Mouse (Mus musculus) cerebellum, postnatal 25 days (tissue): ENCODE data around the gene Tapbpl.

Experiments used
- DNase-seq, 2 experiments: peaks; one replicate each; pipeline ENCODE4 v3.0.0; 2021; ENCODE audit warnings: mixed read lengths in 2 of 2

Gene Tapbpl

GRCm38 (mm10) chr6:125239547-125239946 is 7.9 kb upstream of the Tapbpl start:
- no peak for DNase-seq

DNA sequence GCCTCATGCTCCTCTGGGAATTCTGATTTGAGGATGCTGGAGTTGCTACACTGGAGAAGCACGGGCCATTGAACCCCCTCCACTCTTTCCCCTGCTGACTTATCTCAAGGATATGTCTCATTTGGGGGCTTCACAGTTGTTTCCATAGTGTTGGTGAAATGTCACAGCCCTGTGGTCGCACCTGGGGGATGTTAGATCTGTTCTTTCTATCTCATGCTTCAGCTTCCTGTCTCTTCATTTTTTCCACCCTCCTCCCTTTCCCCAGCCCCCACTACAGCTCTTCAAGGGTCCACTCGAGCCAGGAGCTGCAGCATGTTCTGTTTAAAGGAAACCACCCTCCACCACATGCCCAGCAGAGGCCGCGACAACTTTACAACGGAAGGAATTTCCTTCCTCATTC is 6.7 kb upstream of the Tapbpl start:
- no peak for DNase-seq

- no peak for DNase-seq
These were observed 5.8 kb upstream of the Tapbpl start for GRCm38 (mm10) chr6:125237421-125237820.

DNA sequence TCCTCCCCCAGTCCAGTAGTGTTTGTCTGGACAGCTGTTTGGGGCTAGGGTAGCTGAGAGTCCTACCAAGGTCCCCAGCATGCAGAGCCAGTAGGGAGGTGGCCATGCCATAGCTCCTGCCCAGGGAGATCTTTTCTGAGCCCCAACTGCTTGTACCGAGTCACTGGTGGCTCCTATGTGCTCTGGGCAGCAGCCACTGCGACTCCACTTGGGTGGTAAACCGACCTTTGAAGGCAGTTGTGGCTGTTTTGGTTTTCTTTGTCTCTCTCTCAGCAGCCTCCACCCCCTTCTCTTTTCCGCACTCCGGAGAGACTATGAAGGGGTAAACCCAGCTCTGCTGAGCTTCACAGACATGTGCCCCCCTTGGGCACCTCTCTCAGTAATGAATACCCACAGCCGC is 5.1 kb upstream of the Tapbpl start, which contains the start of gene Cd27:
Gene Cd27, minus strand, starts transcription at position 229 of the 400 bp plus-strand sequence.
- DNase-seq, result no peak

DNA sequence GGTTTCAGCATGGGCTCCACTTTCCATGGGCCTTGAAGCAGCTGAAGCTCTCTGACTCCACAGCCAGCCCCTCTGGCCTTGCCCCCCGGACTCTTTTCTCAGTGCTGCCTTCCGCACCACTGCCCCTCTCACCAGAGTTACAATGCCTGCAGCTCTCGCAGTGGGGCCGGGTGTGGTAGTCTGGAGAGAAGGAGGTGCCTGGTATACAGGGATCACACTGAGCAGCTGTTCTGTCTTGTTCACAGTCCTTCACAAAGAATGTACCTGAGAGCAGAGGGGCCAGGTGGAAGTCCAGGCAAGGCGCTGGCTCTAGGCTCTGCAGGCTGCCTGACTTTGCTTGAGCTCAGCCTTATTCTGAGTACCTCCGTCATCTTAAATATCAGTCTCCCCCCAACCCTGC is 4.7 kb upstream of the Tapbpl start:
- DNase-seq, result no peak

- DNase-seq, result no peak
These were observed 2.8 kb upstream of the Tapbpl start for GRCm38 (mm10) chr6:125234520-125234828.

DNA sequence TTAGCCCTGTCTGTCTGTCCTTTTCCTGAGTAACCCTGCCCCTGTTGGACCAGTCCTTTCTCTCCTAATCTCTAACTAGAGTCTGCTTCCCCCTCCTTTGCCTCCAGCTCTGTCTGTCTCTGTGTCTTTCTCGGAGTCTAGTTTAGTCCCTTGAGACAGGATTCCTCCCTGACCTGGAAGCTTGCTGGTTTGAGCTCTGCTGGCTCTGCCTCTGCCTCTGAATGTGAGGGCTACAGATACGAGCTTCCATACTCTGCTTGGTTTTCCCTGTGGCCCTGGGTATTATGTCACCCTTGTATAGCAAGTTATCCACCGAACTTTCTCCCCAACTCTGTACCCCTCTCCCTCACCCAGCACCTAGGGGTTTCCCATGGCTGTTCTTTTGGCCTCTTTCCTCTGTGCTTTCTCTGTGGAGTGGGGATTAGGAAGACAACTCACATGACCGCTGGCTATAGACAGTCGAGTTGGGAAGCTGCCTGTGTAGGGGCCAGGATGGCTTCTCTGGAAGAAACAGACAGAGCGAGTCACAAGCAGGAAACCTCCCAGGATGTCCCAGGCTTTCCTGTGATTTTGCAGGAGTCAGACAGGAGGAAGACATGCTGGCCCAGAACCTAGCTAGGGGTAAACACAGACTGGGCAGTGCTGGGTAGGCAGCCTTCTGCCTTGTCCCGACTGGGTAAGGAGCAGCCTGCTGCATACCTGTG is 2.3 kb upstream of the Tapbpl start:
- DNase-seq, result no peak

GRCm38 (mm10) chr6:125232516-125232915 is 856 bp upstream of the Tapbpl start:
- DNase-seq, result no peak

- peak in 1 of 2 experiments; percentile 26 for DNase-seq
These were observed 381 bp upstream of the Tapbpl start for GRCm38 (mm10) chr6:125232045-125232437.

DNA sequence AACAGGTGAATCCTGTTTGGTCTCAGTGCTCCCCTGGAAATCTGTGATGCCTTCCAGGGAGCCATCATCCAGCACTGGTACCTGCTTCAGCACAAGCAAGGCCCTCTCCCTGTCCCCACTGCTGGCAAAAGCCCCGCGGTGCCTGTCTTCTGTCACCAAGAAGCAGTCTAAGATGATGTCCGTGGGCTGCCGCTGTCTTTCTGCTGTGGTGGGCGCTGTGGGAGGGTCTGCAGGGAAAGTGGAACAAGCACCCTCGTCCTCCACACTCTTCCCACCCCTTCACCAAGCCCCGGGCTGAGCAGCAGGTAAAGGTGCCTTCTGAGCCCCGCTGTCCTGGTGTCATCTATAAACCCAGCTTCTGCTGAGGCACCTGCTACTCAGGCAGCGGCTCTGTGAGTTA is 1.1 kb downstream of the Tapbpl start:
- peak; percentile 16 to 19 for DNase-seq

DNA sequence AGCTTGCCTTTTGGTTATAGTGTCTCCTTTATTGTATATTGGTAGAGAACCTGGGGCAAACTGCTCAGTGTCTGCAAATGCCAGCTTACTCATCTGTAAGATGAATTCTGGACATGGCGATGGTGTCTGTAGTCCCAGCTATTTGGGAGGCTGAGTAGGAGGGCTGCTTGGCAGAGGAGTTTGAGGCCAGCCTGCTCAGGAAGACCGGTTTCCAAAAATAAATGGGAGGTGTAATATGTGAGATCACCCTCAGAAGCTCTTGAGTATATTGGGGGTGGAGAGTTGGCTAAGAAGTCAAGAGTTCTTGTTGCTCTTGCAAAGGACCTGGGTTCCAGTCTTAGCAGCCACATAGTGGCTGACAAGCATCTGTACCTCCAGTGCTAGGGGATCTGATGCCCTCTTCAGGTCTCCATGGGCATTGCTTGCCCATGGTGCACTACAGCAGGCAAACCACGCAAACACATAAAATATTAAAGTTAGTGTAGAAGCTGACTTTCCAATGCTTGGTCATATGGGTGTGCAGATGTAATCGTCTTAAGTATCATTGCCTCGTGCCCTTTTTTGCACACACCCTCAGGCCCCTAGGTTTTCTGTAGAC is 6.0 kb downstream of the Tapbpl start:
- DNase-seq, result peak in 1 of 2 experiments; percentile 51

DNA sequence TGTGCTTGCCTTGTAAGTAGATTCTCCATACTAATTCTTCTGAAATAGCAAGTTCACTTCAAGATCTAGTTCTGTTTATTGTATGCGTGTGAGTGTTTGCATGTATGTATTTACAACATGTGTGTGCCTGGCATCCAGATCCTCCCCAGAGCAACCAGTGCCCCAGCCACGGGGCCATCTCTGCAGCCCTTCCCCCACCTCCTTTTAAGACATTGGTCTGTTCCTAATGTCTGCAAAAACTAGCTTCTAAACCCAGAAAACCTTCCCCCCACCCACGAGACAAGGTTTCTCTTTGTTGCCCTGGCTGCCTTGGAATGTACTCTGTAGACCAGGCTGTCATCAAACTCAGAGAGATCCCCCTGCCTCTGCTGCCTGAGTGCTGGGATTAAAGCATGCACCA is 9.1 kb downstream of the Tapbpl start:
- no peak for DNase-seq

DNA sequence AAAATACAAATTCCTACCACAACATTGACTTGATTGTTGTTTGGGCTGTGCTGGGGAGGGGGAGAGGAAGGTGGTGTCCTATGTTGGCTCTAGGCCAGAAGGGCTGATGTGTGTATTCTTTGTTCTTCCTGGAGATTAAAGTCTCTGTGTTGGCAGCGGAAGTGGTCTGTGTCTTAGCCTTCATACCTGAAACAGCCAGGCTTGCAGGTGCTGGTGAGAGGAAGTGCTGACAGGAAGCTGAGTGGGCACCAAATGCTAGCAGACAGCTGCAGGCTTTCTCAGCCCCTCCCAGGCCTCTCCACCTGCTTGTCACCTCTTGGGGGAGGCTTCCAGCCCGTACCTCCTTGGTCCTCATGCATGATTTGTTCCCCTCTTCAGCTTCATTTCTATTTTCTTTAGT is 9.5 kb downstream of the Tapbpl start:
- DNase-seq, result no peak

DNA sequence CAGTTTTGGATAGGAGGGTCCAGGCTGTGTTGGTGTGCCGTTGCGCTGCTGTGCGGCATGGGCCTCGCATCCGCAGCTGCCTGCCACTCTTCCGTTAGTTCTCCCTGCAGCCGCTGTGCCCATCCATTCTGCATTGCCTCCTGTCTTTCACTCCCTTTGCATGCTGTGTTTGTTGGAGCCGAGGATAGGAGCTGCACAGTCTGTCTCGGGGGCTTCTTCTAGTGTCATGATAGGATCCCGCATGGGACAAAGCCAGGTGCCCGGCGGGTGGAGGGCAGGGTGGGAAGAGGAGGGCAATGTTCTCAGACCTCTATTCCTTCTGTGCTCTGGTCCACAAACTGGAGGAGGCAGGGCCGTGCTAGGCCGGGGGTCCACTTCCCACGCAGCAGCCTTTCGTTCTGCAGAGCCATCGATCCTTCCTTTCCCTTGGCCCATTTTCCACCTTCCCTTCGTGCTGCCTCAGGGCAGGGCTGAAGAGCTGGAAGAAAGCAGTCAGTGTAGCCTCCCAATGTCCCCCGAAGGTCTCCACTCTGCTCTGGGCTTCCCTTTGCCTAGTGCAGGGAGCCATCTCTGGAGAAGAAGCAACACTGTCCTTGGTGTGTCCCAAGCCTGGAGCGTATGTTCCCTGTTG is 10.4 kb downstream of the Tapbpl start:
- DNase-seq, result no peak

DNA sequence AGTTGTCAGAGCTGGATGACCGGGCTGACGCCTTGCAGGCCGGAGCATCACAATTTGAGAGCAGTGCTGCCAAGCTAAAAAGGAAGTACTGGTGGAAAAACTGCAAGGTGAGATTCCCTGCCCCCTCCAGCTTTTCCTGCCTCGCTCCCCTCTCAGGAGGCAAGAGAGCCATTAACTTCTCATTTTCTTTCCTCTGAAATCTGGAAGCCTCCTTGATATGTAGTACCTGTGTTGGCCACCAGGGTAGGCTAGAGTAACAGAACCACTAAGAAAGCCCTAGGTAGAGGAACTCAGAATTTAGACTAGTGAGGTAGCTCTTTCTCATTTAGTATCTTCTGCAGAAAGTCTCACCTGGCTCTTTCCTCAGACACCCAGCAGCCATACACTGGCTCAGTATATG is 12.7 kb downstream of the Tapbpl start:
- peak; percentile 57 to 74 for DNase-seq

- no peak for DNase-seq
These were observed 13.8 kb downstream of the Tapbpl start for GRCm38 (mm10) chr6:125217899-125218298.

DNA sequence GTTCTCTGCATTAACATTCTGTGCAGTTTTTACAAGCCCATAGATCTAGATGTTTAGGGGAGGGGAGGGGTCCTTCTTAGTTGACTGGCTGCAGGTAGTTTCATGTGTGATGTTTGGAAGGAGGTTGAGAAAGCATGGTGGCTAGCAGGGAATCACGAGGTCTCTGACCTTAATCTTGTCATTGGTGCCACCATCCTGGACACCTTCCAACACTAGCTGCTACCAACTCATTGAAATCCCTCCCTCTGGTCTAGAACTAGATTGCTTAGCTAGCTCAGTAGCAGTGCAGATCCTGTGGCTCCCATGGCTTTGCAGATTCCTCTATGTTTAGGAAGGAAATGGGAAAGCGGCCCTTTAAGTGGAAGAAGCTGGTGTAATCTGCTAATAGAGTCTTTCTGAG is 14.8 kb downstream of the Tapbpl start:
- peak in 1 of 2 experiments; percentile 43 for DNase-seq

DNA sequence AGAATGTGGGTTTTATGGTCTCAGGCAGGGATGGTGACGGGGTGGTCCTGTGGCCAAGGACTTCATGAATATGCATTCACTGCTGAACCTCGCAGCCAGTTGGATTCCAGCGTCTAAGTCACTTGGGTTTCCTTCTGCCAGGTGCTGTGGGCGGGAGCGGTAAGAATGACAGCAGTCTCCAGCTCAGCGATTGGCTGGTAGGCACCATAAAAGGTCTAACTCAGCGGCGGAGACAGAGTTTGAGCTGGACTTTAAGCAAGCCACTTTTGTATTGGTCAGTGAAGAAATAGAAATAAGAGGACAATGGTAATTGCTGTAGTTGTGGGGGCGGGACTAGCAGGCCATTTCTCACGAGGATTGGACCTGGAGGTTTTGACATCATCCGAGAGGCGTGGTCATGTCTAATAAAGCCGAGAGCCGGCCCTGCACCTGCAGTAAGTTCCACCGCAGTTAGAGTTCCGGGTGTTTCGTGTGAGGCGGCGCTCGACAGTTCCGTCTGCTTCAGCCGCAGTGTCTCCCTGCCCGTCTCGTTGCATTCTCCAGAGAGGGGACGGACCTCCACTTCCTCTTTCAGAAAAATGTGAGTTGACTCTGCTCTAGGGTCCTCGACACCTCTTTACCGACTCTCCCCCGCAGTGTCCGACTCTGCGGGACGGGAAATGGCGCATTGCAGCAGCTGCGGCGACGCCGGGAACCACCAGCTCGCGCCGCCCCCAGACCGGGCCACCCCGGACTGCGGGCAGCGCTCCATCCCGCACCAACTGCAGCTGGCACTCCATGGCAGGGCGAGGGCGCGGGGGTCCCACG is 16.3 kb downstream of the Tapbpl start, which contains the start of gene Vamp1:
Gene Vamp1, plus strand, starts transcription at position 404 of the 807 bp plus-strand sequence.
- DNase-seq, result peak; percentile 96 to 97

DNA sequence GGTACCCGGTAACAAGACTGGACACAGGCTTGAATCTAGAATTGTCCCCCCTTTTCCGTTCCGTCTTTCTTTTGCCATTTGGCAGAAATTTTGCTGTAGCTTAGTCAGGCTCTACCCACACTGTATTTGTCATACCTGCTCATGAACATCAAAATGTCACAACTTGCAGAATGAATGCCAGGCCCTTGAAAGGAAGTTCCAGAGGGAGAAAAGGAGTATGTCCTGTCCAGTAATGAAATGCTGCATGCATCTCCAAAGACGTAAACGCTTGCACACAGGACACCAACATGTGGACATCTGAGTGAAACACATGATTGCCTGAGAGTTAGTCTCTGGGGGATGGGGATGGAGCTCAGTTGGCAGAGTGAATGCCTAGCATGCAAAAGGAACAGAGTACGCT is 17.9 kb downstream of the Tapbpl start:
- DNase-seq, result no peak

DNA sequence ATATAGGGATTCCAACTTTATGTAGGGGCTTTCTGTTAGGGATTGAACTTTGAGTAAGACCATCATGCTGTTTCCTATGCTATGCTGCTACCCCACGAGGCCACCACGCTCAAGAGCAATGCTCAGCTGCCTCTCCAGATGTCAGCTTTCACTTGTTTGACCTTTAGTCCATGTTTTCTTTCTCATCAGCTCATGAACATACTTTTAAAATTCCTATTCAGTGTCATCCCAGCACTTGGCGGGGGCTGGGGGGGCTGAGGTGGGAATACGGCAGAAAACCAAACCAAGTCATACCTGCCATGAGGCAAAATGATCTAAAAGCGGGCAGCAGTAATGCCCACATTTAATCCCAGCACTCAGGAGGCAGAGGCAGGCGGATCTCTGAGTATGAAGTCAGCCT is 18.5 kb downstream of the Tapbpl start:
- DNase-seq, result no peak

DNA sequence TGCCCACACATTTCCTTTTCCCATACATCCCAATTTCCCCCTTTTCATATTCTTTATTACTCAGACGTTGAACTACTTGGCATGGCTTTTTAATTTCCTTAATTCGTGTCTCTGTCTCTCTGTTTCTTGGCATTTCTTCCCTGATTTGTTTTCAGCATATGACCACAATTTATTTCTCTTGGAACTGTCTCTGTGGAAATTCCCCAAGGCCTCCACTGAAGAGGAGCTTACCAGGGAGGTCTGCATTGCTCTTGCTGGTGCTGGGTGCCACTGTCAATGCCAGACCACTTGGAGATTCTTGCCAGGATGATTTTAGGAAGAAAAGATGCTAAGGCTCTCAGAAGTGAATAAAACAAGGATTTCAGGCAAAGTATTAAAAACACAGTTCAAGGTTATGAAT is 19.0 kb downstream of the Tapbpl start:
- DNase-seq, result no peak

DNA sequence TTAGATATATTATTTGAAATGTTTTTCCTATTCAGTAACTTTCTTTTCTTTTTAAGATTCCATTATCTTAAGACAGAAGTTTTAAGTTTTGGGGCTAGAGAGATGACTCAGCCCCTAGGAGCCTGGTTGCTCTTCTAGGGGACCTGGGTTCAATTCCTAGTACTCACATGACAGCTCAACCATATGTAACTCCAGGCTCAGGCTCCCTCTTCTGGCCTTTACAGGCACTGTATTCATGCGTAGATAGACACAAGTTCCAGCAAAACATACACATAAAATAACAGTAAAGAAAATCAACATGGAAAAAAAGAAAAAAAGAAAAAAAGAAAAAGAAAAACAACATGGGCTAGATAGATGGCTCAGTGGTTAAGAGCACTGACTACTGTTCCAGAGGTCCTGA is 21.2 kb downstream of the Tapbpl start:
- no peak for DNase-seq

DNA sequence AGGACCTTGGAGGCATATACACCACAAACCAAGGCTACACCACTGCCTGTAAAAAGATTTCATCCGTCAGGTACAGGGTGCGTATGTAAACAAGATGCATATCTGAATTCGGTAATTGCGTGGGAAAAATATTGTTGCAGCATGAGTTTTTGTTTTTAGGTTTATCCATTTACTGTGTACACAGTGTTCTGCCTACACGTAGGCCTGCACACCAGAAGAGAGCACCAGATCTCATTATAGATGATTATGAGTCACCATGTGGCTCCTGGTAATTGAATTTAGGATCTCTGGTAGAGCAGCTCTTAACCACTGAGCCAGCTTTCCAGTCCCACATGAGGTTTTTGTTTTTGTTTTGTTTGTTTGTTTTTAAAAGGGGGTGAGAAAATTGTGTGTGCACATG is 34.5 kb downstream of the Tapbpl start:
- DNase-seq, result no peak

DNA sequence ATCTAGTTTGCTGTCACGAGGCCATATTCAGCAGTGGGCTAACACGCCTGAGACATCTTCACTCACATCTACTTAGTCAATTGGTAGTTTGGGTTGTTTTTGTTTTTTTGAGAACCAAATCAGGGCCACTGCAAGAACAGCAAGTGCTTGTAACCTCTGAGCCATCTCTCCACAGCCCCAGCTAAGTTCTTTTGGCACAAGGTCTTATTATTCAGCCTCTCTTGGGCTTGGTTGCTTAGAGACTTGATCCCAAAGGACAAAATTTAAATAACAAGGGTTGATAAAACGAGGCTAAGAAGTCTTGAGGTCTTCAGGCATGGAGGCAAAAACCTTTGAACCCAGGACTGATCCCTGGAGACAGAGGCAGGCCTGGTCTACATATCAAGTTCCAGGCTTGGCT is 35.4 kb downstream of the Tapbpl start:
- DNase-seq, result no peak
